Mouse (Mus musculus): ENCODE measurements around the gene Ttc4. TPM values are rescaled to one million over a fixed set of nuclear protein-coding genes. Genes with fewer than 3 reads are reported as not detected.

The Ttc4 gene
- 104 and 121 TPM in 2 replicates for polyA plus RNA-seq (2014; fragmentation: Nextera tagmentation; extraction: Ambion mirVana)

DNA sequence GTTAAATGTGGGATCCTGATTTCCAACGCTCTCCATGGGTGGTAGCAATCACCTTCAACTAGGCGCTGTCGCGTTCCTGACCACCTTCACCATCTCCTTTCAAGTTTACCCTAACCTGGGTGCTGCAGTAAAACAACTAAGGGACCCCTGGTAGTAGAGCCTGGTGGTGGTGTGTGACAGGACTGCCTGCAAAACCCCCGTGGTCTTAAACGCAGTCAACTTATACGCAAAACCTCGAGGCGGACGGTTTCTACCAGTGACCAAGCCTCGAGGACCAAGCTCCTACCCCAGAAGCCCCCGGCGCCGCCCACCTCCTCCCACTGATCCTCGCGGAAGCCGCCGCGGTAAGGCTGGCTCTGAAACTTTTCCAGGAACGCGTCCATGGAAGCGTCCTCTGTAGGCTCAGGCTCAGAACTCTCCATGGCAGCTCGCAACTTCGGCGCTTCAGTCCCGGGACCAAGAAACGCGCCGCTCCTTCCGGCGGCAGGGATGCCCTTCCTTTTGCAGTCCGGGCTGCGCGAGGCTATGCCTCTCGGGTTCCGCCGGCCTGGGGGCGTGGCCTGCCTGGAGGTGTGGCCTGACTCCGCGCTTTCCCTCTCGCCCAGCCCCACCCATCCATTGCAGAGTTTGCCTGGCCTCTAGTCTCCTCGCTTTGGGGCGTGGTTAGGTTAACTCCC, at the start of gene Ttc4:
Gene Ttc4 (minus strand): TSS at position 503 of the 677 bp plus-strand sequence.
- Histone ChIP-seq H3K4me2 (ENCODE audit: low read length) (peak within 1 kb of the TSS; percentile 86), H3K4me1 (ENCODE audit: control insufficient read depth, insufficient read depth, low read length) (peaks cover 5% of the 10 kb centered on the region), H3K27ac (replicated peaks; ENCODE audit: low read depth, low read length) (0 out of 2 replicates have a peak within 1 kb of the TSS, but pooled peaks have one; percentile 10), H3K36me3 (ENCODE audit: control insufficient read depth, insufficient read depth, low read length) (peaks cover 30% of the 10 kb centered on the region), H3K9me3 (ENCODE audit: control insufficient read depth, low read length) (no peaks in the 10 kb centered on the region), H3K27me3 (ENCODE audit: control insufficient read depth, insufficient read depth, low read length) (no peaks in the 10 kb centered on the region), H3K4me3 (replicated peaks; ENCODE audit: low read depth, low read length) (peak within 1 kb of the TSS; percentile 77), H3K9ac (replicated peaks; ENCODE audit: low read length) (peak within 1 kb of the TSS; percentile 67)
- WGBS, result under 1% methylated on average over 43 of the region's 43 CpGs
- peak; percentile 95 for ATAC-seq (ENCODE audit: low FRiP score, low TSS enrichment)
- peak; percentile 95 for DNase-seq

DNA sequence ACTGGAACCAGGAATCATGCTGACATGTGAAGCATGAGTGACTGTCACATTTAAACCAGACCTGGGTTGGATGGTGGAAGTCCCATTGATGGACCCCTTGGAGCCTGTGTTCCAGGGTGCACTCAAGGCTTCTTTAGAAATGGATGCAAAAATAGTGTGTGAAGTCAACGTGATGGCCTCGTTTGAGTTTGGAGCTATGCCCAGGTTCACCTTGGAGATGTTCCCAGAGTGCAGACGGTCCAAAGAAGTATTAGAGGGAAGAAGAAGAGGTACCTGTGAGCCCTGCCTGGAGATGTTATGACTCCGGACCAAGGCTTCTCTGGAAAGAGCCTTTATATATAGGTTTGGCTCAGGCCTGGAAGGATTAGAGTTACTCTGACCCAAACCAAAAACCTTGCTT, 41.9 kb upstream of the Ttc4 start:
- no peak overlapping the region for H3K4me2 ChIP-seq (ENCODE audit: low read length)
- H3K27me3 ChIP-seq (ENCODE audit: control insufficient read depth, insufficient read depth, low read length), result no peaks in the 10 kb centered on the region
- H3K9me3 ChIP-seq (ENCODE audit: control insufficient read depth, low read length), result no peaks in the 10 kb centered on the region
- H3K36me3 ChIP-seq (ENCODE audit: control insufficient read depth, insufficient read depth, low read length), result no peaks in the 10 kb centered on the region
- 92% methylated on average over 4 of the region's 4 CpGs for WGBS
- H3K4me1 ChIP-seq (ENCODE audit: control insufficient read depth, insufficient read depth, low read length), result no peaks in the 10 kb centered on the region
- ATAC-seq (ENCODE audit: low FRiP score, low TSS enrichment) (no peak), DNase-seq (no peak)
- H3K4me3 ChIP-seq (replicated peaks; ENCODE audit: low read depth, low read length), result no peak overlapping the region
- no peak overlapping the region for H3K27ac ChIP-seq (replicated peaks; ENCODE audit: low read depth, low read length)
- no peak overlapping the region for H3K9ac ChIP-seq (replicated peaks; ENCODE audit: low read length)

DNA sequence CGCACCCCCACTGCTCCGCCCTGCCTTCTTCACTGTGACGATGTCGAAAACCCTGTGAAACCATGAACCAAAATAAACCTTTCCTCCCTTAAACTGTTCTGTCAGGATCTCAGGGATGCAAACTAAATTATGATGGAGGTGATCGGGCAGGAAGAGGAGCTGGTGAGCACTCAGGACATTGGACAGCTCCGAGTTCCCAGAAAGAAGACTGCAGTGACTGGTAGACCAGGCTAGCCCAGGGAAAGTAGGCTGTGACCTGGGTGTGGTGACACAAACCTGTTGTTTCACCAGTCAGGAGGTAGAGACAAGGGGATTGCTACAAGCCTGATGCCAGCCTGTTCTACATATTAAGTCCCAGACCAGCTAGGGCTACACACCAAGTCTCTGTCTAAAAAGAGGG, 34.9 kb upstream of the Ttc4 start:
- H3K27ac ChIP-seq (replicated peaks; ENCODE audit: low read depth, low read length), result no peak overlapping the region
- no peaks in the 10 kb centered on the region for H3K9me3 ChIP-seq (ENCODE audit: control insufficient read depth, low read length)
- WGBS, result 94% methylated on average over 6 of the region's 6 CpGs
- H3K4me2 ChIP-seq (ENCODE audit: low read length), result no peak overlapping the region
- no peak for ATAC-seq (ENCODE audit: low FRiP score, low TSS enrichment)
- no peaks in the 10 kb centered on the region for H3K36me3 ChIP-seq (ENCODE audit: control insufficient read depth, insufficient read depth, low read length)
- DNase-seq, result no peak
- H3K4me3 ChIP-seq (replicated peaks; ENCODE audit: low read depth, low read length), result no peak overlapping the region
- no peaks in the 10 kb centered on the region for H3K27me3 ChIP-seq (ENCODE audit: control insufficient read depth, insufficient read depth, low read length)
- no peak overlapping the region for H3K9ac ChIP-seq (replicated peaks; ENCODE audit: low read length)
- no peaks in the 10 kb centered on the region for H3K4me1 ChIP-seq (ENCODE audit: control insufficient read depth, insufficient read depth, low read length)

DNA sequence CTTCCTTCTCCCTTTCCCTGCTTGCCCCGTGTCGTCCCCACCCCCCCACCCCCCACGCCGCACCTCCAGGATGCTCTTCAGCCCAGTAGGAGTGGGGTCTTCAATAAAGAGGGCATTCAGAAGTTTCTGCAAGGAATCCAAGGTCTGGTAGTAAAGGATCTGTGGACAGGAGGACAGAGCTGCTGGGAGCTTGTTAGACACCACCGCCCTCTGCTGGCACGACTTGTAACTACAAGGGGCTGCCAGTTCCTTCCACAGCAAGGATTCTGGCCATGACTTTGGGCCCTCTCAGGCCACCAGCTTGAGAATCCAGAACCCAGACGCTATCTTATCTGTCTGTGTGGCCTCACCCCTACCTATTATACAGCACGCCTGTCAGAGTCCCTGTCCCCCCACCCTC, 29.7 kb upstream of the Ttc4 start:
- no peaks in the 10 kb centered on the region for H3K36me3 ChIP-seq (ENCODE audit: control insufficient read depth, insufficient read depth, low read length)
- no peak overlapping the region for H3K9ac ChIP-seq (replicated peaks; ENCODE audit: low read length)
- no peaks in the 10 kb centered on the region; the same call in 1 of the 2 replicates for H3K27me3 ChIP-seq (ENCODE audit: control insufficient read depth, insufficient read depth, low read length)
- ATAC-seq (ENCODE audit: low FRiP score, low TSS enrichment) (peak; percentile 44), DNase-seq (peak; percentile 87)
- WGBS, result 2% methylated on average over 8 of the region's 8 CpGs
- H3K27ac ChIP-seq (replicated peaks; ENCODE audit: low read depth, low read length), result no peak overlapping the region
- no peak overlapping the region for H3K4me2 ChIP-seq (ENCODE audit: low read length)
- H3K4me3 ChIP-seq (replicated peaks; ENCODE audit: low read depth, low read length), result no peak overlapping the region
- H3K9me3 ChIP-seq (ENCODE audit: control insufficient read depth, low read length), result no peaks in the 10 kb centered on the region
- peaks cover 10% of the 10 kb centered on the region for H3K4me1 ChIP-seq (ENCODE audit: control insufficient read depth, insufficient read depth, low read length)

GRCm38 (mm10) chr4:106707957-106708356, 29.2 kb upstream of the Ttc4 start:
- peak overlapping the region; percentile 6; the same call in 1 of the 2 replicates for H3K9ac ChIP-seq (replicated peaks; ENCODE audit: low read length)
- H3K4me3 ChIP-seq (replicated peaks; ENCODE audit: low read depth, low read length), result no peak overlapping the region
- WGBS, result 41% methylated on average over 5 of the region's 5 CpGs
- H3K27ac ChIP-seq (replicated peaks; ENCODE audit: low read depth, low read length), result no peak overlapping the region
- no peaks in the 10 kb centered on the region for H3K36me3 ChIP-seq (ENCODE audit: control insufficient read depth, insufficient read depth, low read length)
- H3K27me3 ChIP-seq (ENCODE audit: control insufficient read depth, insufficient read depth, low read length), result no peaks in the 10 kb centered on the region; the same call in 1 of the 2 replicates
- H3K9me3 ChIP-seq (ENCODE audit: control insufficient read depth, low read length), result no peaks in the 10 kb centered on the region
- DNase-seq, result no peak
- H3K4me1 ChIP-seq (ENCODE audit: control insufficient read depth, insufficient read depth, low read length), result peaks cover 10% of the 10 kb centered on the region
- no peak overlapping the region for H3K4me2 ChIP-seq (ENCODE audit: low read length)
- ATAC-seq (ENCODE audit: low FRiP score, low TSS enrichment), result no peak

- peak; percentile 48 for DNase-seq
- peaks cover 21% of the 10 kb centered on the region for H3K4me1 ChIP-seq (ENCODE audit: control insufficient read depth, insufficient read depth, low read length)
- no peaks in the 10 kb centered on the region for H3K36me3 ChIP-seq (ENCODE audit: control insufficient read depth, insufficient read depth, low read length)
- H3K9ac ChIP-seq (replicated peaks; ENCODE audit: low read length), result 0 out of 2 replicates have a peak overlapping the region, but pooled peaks have one; percentile 7
- no peaks in the 10 kb centered on the region for H3K9me3 ChIP-seq (ENCODE audit: control insufficient read depth, low read length)
- H3K4me3 ChIP-seq (replicated peaks; ENCODE audit: low read depth, low read length), result no peak overlapping the region
- no peak overlapping the region for H3K4me2 ChIP-seq (ENCODE audit: low read length)
- no peaks in the 10 kb centered on the region; the same call in 1 of the 2 replicates for H3K27me3 ChIP-seq (ENCODE audit: control insufficient read depth, insufficient read depth, low read length)
- 28% methylated on average over 8 of the region's 8 CpGs for WGBS
- H3K27ac ChIP-seq (replicated peaks; ENCODE audit: low read depth, low read length), result peak overlapping the region; percentile 72
- ATAC-seq (ENCODE audit: low FRiP score, low TSS enrichment), result no peak
These were observed 26.4 kb upstream of the Ttc4 start for GRCm38 (mm10) chr4:106705096-106705665.

- Histone ChIP-seq H3K4me2 (ENCODE audit: low read length) (no peak overlapping the region), H3K9me3 (ENCODE audit: control insufficient read depth, low read length) (no peaks in the 10 kb centered on the region), H3K27ac (replicated peaks; ENCODE audit: low read depth, low read length) (peak overlapping the region; percentile 72; the same call in 1 of the 2 replicates), H3K4me1 (ENCODE audit: control insufficient read depth, insufficient read depth, low read length) (peaks cover 27% of the 10 kb centered on the region), H3K9ac (replicated peaks; ENCODE audit: low read length) (no peak overlapping the region), H3K36me3 (ENCODE audit: control insufficient read depth, insufficient read depth, low read length) (no peaks in the 10 kb centered on the region), H3K4me3 (replicated peaks; ENCODE audit: low read depth, low read length) (no peak overlapping the region), H3K27me3 (ENCODE audit: control insufficient read depth, insufficient read depth, low read length) (no peaks in the 10 kb centered on the region; the same call in 1 of the 2 replicates)
- DNase-seq (peak; percentile 49), ATAC-seq (ENCODE audit: low FRiP score, low TSS enrichment) (no peak)
- 57% methylated on average over 11 of the region's 11 CpGs for WGBS
These were observed 25.7 kb upstream of the Ttc4 start for GRCm38 (mm10) chr4:106704416-106704815.

DNA sequence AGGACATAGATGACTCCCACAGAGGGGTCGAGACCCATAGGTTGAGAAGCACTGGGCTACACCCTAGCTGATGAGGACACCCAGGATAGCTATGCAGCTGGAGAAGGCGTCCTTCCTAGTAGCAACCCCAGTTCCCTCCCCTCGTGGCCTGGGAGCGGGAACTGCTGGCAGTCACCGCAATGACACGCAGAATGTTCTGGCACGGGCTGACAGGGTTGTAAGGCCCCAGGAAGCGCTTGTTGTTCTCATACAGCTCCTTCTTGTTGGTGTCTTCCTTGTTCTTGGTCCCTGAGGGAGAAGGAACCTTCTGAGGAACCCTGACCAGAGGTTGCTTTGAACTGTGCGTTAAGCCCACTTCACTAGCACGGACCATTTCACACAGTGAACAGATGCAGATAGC, 25.2 kb upstream of the Ttc4 start:
- H3K4me1 ChIP-seq (ENCODE audit: control insufficient read depth, insufficient read depth, low read length), result peaks cover 27% of the 10 kb centered on the region
- no peaks in the 10 kb centered on the region for H3K36me3 ChIP-seq (ENCODE audit: control insufficient read depth, insufficient read depth, low read length)
- no peaks in the 10 kb centered on the region; the same call in 1 of the 2 replicates for H3K27me3 ChIP-seq (ENCODE audit: control insufficient read depth, insufficient read depth, low read length)
- WGBS, result 81% methylated on average over 10 of the region's 10 CpGs
- H3K4me3 ChIP-seq (replicated peaks; ENCODE audit: low read depth, low read length), result no peak overlapping the region
- ATAC-seq (ENCODE audit: low FRiP score, low TSS enrichment), result no peak
- H3K9me3 ChIP-seq (ENCODE audit: control insufficient read depth, low read length), result no peaks in the 10 kb centered on the region
- H3K4me2 ChIP-seq (ENCODE audit: low read length), result no peak overlapping the region
- peak overlapping the region; percentile 72; the same call in 1 of the 2 replicates for H3K27ac ChIP-seq (replicated peaks; ENCODE audit: low read depth, low read length)
- no peak overlapping the region for H3K9ac ChIP-seq (replicated peaks; ENCODE audit: low read length)
- DNase-seq, result no peak
